Mouse (Mus musculus): ENCODE data around the gene Llgl2. TPM values are rescaled to one million over a fixed set of nuclear protein-coding genes. Genes with fewer than 3 reads are reported as not detected.
"Not testable (repeated sequence)": the region's sequence is repeated elsewhere in the genome, so short reads cannot be mapped to it uniquely, and the experiment has no call there.

The Llgl2 gene
- total RNA-seq, 1 experiment from 2014 or later = 11.8 TPM

DNA sequence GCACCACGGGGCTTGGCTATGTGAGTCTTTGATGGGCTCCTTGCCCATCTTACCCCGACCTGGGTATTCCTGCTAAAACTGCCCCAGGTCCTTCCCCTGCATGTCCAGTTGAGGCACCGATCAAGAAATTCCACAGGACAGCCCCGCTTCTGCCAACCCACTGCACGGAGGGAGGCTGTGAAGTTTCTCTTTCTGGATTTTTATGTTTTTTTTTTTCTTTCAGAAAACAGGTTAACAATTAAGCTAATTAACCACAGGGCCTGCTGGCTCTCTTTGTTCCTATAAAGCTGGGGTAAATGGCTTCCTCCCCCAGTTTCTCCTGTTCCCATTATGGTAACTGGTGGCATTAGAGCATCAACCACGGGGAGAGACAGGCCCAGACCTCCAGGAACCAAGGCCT, 10.2 kb downstream of the Llgl2 start:
- DNase-seq = no peak

DNA sequence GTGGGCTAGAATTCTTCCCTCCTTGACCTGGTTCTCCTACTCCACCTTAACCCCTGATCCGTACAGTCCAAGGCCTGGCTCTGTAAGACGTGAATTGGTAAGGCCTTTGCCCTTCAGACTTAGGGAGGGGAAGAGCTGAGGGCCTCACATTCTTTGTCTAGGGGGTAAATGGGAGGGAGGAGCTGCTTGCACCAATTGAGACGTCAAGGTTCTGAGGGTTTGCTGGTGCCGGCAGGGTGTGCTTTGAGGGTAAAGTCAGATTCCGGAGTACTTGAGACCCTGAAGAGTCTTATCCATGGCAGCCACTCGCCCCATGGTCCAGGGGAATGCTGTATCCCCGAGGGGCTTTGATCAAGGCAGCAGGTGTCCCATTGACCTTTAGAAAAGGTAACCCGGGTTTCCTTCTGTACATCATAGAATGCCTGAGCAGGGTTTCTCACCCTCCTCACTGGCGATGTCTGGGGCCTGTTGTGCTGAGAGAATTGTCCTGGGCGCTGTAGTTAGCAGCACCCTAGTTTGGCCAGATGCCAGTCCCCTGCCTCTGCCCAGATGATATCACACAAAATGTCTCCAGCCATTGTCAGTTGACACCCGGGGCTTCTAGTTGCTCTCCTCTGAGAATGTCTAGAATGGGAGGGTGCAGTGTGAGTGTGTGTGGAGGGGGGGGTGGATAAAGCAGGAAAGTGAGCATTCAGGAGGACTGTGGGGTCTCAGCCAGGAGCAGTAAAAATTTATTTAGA, 13.0 kb downstream of the Llgl2 start:
- DNase-seq = no peak

DNA sequence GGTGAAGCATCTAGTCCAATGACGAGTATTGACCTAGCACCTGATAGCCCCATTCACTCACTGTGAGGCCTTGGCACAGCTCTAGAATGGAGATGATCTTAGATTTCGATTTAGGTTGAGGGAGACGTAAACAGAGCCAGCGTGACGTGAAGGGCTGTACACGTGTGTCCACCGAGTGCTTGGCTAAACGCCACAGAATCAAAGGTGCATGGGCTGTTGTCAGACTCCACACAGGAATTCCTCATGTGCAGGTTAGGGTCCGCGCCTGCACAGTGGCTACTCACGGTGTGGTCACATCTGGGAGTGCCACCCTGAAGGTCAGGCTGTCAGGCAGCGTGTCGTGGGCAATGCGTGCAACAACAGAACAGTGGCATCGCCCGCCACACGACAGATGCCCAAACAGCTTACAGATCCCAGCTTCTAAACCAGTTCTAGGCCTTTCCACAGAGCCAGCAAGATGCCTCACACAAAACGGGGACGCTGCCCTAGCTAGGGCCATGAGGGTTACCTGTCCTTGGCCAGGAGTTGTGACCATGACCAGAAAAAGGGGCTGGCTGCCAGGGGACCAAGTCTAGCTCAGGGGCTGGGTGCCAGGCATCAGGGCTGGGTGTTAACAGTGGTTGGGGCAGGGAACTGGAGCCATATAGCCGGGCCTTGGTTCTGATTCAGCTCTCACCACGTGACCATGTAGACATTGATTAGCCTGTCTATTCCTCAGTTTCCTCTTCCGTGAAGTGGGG, 13.9 kb downstream of the Llgl2 start:
- DNase-seq = no peak

DNA sequence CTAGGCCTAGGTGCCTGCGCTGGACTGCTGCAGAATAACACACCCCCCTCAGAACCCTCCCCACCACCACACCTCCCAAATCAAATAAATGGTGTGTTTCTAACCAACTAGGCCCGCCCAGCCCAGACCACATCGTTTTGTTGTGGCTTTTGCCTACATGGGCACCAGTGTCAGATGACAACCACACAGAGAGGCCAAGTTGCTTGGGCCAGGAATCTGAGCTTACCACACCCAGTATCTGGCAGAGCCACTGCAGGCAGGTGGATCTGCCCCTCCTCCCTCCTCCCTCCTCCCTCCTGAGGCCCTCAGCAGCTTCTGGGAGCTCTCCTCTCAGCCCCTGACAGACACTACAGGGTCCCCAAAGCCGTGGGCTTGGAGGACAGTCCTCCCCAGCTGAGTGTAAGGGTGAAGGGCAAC, 15.1 kb downstream of the Llgl2 start:
- DNase-seq = no peak

DNA sequence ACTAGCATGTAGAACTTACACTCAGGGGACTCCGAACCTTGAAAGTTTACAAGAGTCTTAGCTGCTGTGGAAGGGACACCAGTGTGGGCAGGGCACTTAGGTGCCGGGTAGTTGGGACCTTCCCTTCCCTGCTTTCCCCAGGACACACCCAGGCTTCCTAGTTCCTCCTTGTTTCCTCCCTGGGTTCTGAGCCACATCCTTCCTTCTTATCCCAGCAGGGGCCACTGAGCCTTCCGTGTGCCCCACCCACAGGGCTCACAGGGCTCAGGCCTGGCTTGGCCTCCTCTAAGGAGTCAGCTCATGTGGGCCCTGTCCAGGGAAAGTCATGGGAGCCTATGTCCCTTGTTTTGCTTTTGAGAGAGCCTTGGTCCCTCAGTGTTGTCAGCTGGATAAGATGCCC, 15.9 kb downstream of the Llgl2 start:
- DNase-seq = no peak

DNA sequence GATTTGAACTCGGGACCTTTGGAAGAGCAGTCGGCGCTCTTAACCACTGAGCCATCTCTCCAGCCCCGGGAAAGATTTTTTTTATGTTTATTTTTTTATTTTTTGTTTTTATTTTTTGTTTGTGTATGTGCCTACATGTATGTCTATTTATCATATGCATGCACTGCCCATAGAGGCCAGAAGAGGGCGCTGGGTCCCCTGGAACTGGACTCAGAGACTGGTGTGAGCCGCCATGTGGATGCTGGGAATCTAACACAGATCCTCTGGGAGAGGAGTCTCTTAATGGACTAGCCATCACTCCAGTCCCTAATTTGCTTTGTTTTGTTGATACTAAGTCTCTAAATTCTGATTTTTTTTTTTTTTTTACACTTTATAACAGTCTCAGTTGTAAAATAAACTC, 17.2 kb downstream of the Llgl2 start:
- no peak for DNase-seq

DNA sequence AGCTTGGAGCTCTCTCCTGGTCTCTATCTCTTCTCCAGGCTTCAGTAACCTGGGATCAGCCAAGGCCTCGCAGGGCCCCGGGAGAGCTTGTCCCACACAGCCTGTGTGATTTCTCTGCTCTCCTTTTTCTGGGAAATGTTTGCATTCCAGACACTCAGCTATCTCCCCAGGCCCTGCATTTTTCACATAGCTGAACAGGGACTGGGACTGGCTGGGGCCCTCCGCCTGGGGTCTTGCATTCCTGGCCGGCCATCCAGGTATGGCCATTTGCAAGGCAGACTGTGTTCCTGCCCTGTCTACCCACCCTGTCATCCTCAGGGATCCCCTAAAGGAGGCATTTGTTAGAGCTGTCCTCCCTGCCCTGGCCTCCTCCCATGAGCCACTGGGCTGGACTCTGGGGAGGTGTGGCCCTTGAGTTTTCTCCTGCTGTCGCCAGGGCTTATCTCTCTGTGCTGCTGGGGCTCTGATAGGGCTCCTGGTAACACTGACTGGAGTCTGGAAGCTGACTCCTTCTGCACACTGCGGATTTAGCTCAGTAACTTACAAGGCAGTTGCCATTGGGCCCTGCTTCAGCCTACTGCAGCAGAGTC, 18.2 kb downstream of the Llgl2 start:
- DNase-seq = no peak

DNA sequence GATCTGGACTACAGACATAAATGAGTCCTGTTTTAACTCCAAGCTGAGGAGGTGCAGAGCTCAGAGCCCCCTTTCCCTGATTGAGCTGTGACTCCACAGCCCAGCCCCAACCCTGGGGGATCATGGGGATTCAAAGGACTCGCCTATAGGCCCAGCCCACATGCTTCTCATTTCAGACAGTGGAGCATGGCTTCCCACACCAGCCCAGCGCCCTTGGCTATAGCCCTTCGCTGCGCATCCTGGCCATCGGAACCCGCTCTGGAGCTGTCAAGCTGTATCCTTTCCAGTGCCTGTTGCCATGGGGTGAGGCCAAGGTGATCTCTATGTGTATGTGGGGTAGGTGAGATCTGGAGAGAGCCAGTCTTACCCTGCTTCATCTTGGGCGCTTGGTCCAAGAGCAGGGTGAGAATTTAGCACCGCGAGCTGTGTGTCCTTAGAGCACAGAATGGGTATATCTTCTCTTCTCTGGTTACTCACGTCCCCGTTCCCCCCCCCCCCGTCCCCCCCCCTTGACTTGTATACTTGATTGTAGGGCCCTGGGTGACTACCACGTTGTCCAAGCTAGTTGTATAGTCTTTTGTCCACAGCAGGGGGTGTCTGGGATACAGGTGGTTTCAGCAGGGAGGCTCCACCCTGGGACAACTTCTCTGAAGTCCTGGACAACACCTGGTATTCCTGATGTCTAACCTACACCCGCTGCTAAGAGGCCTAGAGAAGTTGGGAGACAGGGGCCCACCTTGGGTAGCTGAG, 19.5 kb downstream of the Llgl2 start:
- no peak for DNase-seq

DNA sequence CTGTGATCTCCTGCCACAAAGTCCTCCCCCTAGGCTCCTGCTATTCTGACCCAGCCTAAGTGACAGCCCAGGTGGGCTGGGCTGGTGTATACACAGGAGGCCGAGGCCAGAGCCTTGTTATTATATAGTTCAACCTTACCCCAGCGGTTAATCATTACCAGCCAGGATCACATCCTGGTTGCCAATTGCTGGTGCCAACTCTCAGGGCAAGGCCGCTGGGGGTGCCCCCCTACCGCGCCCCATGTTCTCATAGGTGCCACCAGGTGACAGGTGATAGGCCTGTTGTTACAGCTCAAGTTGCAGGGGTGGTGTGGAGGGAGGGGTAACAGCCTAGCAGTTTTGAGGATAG, 20.0 kb downstream of the Llgl2 start:
- DNase-seq = no peak

DNA sequence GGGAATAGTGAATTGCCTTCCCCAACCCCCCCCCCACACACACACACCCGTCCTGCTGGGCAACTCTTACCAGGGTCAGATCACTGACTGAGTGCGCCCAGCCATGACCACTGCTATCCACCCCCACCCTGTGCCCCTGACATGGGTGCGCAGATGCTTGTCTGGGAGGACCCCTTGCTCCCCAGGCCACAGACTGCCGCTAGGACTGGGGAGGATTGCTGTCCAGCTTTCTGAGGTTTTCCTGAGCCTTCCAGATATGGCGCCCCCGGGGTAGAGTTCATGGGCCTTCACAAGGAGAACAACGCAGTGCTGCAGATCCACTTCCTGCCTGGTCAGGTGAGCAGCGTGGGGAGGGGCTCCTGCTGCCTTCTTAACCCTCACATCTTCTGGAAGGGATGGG, 20.4 kb downstream of the Llgl2 start:
- no peak for DNase-seq

DNA sequence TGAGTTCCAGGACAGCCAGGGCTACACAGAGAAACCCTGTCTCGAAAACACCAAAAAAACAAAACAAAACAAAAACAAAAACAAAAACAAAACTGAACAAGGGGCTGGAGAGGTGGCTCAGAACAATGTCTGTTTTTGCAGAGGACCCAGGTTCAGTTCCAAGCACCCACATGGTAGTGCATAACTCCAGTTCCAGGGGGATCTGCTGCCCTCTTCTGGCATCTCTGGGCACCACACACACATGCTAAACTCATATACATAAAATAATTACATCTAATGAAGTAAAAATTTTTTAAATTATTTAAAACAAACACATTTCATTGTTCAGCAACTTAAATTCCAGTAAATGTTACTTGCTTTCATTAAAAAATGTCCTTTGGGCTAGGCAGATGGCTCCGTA, 22.0 kb downstream of the Llgl2 start:
- DNase-seq = no peak

DNA sequence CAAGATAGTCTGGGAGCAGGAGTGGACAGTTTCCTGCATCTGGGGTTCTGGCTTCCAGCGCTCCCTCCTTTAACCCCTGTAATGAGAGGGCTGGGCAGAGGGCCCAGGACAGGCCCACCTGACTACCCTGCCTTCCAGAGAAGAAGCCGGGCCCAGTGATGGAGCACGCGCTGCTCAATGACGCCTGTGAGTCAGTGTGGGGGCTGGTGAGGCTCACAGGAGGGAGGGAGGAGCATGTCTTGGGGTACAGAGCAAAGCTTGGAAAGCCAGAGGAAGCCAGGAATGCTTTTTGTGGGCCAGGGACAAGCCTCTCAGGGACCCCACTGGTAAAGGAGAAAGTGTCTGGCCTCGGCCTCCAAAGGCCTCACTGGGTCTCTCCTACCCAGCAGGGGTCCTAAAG, 30.8 kb downstream of the Llgl2 start:
- no peak for DNase-seq

DNA sequence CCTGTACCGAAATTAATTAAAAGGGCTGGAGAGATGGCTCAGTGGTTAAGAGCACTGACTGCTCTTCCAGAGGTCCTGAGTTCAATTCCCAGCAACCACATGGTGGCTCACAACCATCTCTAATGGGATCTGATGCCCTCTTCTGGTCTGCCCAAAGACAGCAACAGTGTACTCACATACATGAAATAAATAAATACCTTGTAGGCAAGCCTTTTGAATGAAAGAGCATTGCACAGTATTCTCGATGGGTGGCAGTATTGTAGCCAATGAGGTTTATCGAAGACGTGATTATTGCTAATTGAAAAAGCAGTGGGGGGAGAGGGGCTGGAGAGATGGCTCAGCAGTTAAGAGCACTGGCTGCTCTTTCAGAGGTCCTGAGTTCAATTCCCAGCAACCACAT, 33.3 kb downstream of the Llgl2 start:
- not testable (repeated sequence) for DNase-seq

DNA sequence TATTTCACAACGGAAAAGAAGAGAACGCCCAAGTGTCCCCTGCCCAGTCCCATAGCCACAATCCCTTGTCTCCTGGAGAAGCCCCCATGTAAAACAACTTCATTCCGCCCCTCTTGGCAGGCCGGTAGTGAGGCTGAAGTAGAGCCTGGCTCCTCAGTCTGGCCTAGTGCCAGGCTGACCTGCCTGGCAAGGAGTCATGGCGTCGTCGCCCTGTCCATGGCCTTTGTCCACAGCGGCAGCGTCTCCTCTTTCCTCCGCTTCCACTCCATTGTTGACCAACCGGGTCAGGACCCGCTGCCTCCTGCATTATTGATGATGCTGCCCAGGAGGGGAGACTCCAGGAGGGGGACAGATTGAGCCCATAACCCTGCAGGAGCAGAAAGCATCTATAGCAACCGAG, 34.1 kb downstream of the Llgl2 start:
- DNase-seq = no peak

DNA sequence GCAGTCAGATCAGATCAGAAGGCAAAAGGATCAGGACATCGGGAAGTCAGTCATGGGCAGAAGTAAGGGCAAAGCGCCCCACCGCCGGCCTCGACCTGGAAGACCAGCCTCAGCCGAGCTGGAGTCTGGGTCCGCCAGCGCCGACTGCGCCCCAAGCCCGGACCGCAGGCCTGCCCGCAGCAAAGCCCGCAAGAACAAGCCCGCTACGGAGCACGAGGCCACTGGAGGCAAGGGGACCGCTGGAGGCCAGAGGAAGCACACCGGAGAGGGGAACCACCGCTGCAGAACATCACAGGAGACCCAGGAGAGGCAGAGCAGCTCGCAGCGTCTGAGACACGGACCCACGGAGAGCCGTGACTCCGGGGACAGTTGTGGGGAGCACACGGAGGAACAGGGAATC, 34.5 kb downstream of the Llgl2 start, which contains the start of gene Myo15b:
Myo15b (plus strand) TSS at position 53 of the 400 bp plus-strand sequence.
- DNase-seq = no peak

DNA sequence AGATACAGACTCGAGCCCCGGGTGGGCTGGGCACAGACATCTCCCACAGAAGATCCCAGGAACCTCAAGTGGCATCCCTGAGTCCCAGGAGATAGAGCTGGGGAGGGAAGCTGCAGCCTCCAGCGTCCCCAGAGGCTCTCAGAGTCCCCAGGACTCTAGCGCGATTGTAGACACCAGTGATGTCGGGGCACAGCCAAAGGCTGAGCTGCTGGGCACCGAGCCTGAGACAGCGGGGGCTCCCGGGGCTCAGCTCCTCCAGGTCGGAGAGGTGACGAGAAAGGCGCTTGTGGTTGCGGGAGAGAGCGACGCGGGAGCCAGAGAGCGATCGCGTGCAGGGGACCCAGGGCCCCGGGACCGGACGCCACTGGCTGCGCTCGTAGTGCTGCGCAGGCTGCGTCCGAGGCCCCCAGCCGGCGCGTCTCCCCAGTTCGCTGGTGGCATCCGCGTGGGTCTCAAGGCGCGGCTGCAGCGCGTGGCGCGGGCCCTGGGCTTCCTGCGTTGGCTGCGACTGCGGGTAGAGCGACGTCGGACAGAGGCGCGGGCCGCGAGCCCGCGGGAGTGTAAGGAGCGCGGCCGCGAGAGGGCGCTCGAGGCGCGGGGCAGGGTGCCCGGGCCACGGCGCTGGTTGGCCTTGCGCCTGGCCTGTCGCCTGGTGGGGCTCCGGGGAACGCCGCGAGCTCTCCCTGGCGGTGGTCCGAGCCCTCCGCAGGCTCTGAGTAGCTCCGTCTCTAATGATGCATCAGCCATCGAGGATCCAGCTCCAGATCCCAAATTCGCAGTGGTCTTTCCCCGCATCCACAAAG, 35.5 kb downstream of the Llgl2 start:
- peak; percentile 92 for DNase-seq

DNA sequence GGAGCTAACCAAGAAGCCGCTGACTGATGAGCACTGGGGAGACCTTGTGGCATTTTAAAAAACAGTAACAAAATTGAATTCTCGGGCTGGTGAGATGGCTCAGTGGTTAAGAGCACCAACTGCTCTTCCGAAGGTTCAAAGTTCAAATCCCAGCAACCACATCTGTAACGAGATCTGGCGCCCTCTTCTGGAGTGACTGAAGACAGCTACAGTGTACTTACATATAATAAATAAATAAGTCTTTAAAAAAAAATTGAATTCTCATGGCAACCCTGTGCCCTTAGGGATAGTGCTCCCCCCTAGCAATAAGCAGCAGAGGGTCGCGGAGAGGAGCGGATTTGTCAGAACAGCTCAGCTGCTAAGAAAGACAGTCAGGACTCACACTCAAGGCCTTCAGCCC, 40.0 kb downstream of the Llgl2 start:
- no peak for DNase-seq

DNA sequence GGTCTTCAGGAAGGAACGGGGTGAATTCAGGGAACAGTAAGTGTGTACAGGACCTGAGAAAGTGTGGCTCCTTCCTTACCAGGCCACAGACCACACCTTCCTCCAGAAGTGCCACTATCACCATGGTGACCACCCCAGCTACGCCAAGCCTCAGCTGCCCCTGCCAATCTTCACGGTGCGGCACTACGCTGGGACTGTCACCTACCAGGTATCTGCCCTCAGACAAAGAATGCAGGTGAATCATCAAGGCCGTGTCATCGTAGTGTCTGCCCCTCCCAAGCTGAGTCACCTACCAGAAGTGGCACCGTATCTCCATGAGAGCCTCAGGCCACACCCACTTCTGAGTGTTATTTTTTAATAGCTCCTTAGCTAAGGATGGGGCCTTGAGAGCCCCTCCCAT, 45.5 kb downstream of the Llgl2 start:
- no peak for DNase-seq

DNA sequence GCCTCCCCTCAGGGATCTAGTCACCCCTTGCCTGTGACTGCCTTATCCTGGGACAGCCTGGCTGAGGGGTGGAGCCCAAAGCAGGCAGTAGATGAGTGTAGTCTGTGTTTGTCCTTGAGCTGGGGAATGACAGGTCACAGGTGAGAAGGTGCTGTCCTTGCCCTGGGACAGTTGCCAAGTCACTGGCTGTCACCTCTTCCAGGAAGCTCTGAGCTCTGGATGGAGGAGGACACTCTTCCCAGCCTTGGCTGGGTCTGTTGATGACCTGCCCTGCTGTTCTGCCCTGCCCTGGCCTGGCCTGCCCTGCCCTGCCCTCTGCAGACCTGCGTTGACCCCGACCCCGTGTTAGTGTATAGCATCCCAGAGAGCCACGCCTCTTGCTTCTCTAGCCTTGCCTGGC, 48.6 kb downstream of the Llgl2 start:
- DNase-seq = no peak

DNA sequence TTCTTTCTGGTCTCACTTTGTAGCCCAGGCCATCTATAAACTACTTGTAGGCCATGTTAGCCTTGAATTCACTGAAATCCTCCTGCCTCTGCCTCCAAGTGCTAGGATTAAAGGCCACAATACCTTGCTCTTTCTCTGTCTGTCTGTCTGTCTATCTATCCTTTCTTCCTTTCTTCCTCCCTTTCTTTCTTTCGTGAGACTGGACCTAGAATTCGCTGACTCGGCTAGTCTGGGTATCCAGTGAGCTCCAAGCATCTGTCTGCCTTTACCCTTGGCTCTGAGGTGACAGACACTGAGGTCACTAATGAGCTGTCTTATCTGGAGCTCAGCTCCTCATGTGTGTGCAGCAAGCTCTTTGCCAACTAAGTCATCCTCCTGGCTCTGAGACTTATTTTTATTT, 52.1 kb downstream of the Llgl2 start:
- no peak for DNase-seq

DNA sequence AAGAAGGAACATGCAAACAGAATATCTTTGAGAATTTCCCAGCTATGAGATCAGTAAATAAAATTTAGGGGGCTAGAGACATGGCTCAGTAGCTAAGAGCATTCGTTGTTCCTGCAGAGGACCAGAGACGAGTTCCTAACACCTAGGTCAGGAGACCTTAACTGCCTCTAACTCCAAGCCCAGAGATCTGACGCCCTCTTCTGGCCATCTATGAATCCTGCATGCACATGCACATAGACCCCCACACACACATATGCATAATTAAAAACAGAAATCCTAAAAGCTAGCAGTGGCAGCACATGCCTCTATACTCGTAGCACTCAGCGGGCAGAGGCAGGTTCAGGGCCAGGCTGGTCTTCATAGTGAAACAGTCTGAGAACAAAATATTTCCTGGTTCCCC, 52.6 kb downstream of the Llgl2 start:
- no peak for DNase-seq

DNA sequence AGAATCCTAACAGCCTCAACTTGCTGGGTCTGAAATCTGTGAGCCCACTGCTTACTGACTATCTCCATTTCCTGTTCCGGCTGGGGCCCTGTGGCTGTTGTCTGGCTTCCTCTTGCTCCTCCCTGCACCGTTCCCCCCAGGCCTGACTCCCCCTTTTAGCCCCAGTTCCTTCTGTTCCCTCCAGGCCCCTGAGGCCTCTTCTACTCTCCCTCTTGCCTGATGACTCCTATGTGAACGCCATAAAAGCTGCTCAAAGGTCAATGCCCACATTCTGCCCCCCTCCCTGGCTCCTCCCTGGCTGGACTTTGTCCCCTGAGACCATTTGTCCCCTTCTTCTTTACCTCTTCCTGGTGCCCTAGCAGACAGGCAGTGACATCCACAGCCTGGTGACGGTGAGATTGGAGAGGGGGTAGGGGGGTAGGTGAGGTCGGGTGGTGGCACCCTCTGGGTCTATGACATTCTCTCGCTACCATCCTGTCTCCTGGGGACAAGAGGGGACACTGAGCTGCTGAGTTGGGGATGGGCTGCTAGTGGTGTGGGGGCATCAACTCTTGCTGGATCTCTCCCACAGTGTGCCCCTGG, 53.4 kb downstream of the Llgl2 start:
- no peak for DNase-seq

Measured in adrenal gland, postnatal 25 days (tissue).